Mouse (Mus musculus) liver, postnatal 0 days (tissue): Measurements from ENCODE around the gene Iqsec3.

Experiments used
- CTCF ChIP-seq: sonication (generic); IDR thresholded peaks from 2 replicates; pipeline ENCODE4 v1.5.1; 2016; ENCODE audit warnings: antibody characterized with exemption, low read depth
- EP300 ChIP-seq: IDR thresholded peaks from 2 replicates; pipeline ENCODE4 v1.6.1; 2016; ENCODE audit warnings: antibody characterized with exemption, low read depth, mild to moderate bottlenecking

DNA sequence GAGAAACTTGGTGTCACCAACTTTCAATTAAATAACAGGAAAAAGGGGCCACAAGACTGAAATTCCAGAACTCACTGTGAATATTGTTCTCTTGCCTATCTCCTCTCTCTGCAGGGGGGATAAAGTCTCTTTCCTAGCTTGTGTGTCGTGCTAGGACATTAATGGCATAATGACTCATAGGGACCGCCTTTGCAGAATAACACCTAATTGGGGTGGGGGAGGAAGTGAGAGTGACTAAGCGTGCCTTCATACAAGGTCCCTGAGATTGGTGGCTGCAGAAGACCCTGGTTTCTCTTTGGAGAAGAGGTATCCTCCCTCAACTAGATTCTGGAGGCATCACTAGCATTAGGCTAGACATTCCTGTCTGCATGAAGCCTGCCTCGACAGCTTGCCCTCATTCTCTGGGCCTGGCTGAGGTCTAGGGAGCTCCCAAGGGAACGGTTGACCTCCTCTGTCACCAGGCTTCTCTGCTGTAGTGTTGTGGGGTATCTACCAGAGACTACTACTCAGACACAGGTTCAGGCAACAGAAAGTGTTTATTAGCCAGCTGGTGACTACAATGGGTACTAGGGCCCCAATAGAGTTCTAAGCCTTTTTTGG lies 48.7 kb upstream of the Iqsec3 start:
- TF ChIP-seq CTCF (no peak), EP300 (no peak)
